Mouse (Mus musculus) CH12.LX (cell line): ENCODE measurements at regions not wholly inside any gene's neighbourhood (a gene's known extent, or its start where the extent isn't known, plus 50 kb on each side); places are given as distances from the start of the nearest gene placed in this dataset.

Experiments used
- CTCF ChIP-seq, 2 experiments: IDR thresholded peaks in 1 of 2; conservative IDR thresholded peaks in 1 of 2; 2 replicates each; pipeline ENCODE4 v1.5.1; 2011 to 2012; ENCODE audit warnings: low read depth in 2 of 2, low read length in 2 of 2, improper control_type of control experiment in 1 of 2, inconsistent platforms in 1 of 2, mild to moderate bottlenecking in 1 of 2, moderate library complexity in 1 of 2
- EP300 ChIP-seq: IDR thresholded peaks from 2 replicates; pipeline ENCODE4 v1.6.1; 2011; ENCODE audit warnings: low read length, improper control_type of control experiment
- HCFC1 ChIP-seq: IDR thresholded peaks from 2 replicates; pipeline ENCODE4 v1.6.1; 2012; ENCODE audit warnings: low read depth, mild to moderate bottlenecking, inconsistent platforms, low read length, improper control_type of control experiment
- IRF4 ChIP-seq: IDR thresholded peaks from 2 replicates; pipeline ENCODE4 v1.6.1; 2014; ENCODE audit warnings: low read depth, mild to moderate bottlenecking, inconsistent platforms, low read length, improper control_type of control experiment
- JUND ChIP-seq: conservative IDR thresholded peaks from 2 replicates; pipeline ENCODE4 v1.6.1; 2011; ENCODE audit warnings: low read depth, low read length, improper control_type of control experiment
- MAFK ChIP-seq: IDR thresholded peaks from 2 replicates; pipeline ENCODE4 v1.6.1; 2011; ENCODE audit warnings: low read length, improper control_type of control experiment; ENCODE audit not compliant: insufficient replicate concordance
- POLR2A ChIP-seq: IDR thresholded peaks from 2 replicates; pipeline ENCODE4 v1.6.1; 2011; ENCODE audit warnings: low read depth, mild to moderate bottlenecking, improper control_type of control experiment, low read length
- USF1 ChIP-seq: IDR thresholded peaks from 2 replicates; pipeline ENCODE4 v1.6.1; 2014; ENCODE audit warnings: low read depth, mild to moderate bottlenecking, inconsistent platforms, low read length, improper control_type of control experiment

GRCm38 (mm10) chr12:95138167-95138566 is 553.9 kb upstream of the Flrt2 start:
- TF ChIP-seq CTCF (conservative IDR thresholded peaks at IDR 0.05 in 1 of 2, IDR thresholded peaks at IDR 0.05 in 1 of 2; ENCODE audit: low read depth in 2 of 2, low read length in 2 of 2) = no peak
- TF ChIP-seq IRF4 = no peak
- TF ChIP-seq USF1 = no peak
- no peak for TF ChIP-seq JUND
- no peak for TF ChIP-seq EP300
- TF ChIP-seq MAFK = no peak
- no peak for TF ChIP-seq HCFC1
- TF ChIP-seq POLR2A = no peak
